Mouse (Mus musculus) ES-Bruce4 (cell line): ENCODE results near the gene Crocc.

Experiments
- CTCF ChIP-seq: IDR thresholded peaks from one replicate; pipeline ENCODE4 v1.8.1; 2011; ENCODE audit warnings: low read depth, low read length
- EP300 ChIP-seq: IDR thresholded peaks from 2 replicates; pipeline ENCODE4 v1.6.1; 2011; ENCODE audit warnings: low read depth, low read length; ENCODE audit not compliant: insufficient read depth
- POLR2A ChIP-seq: IDR thresholded peaks from one replicate; pipeline ENCODE4 v1.8.1; 2011; ENCODE audit warnings: low read length; ENCODE audit not compliant: insufficient read depth

DNA sequence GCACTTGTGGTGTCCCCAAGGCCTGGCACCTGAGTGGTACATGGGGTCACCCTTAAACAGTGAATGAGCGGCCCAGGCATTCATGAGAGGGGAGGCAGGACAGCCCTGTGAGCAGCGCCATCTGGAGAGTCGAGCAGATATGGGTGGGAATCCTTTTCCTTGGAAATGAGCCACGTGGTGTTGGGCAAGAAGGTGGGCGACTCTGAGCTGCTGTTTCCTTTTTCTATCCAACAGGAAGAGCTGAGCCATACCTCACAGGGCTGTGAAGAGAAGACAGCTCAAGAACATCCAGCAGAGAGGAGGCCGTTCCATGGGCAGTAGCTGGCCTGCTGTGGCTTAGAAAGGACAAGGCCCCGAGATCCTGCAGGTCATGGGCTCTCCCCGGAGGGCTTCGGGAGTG, 28.4 kb upstream of the Crocc start:
- no peak for TF ChIP-seq EP300
- TF ChIP-seq CTCF = no peak
- no peak for TF ChIP-seq POLR2A
